Mouse (Mus musculus) left cerebral cortex, adult 2 months (tissue): ENCODE results near the gene Slc44a1. TPM values are rescaled to one million over a fixed set of nuclear protein-coding genes. Genes with fewer than 3 reads are reported as not detected.

ENCODE experiments used
- DNase-seq, 2 experiments: peaks; one replicate each; pipeline ENCODE4 v3.0.0; 2021 to 2022; ENCODE audit warnings: low spot score in 2 of 2, mixed read lengths in 1 of 2; ENCODE audit errors: extremely low spot score in 1 of 2
- H3K27ac ChIP-seq: fragments of 200-600 bp; 2 replicates; pipeline ENCODE4 v1.8.1; 2022
- H3K4me3 ChIP-seq: fragments of 200-600 bp; 2 replicates; pipeline ENCODE4 v1.8.1; 2022
- CTCF ChIP-seq: fragments of 200-600 bp; IDR thresholded peaks from 2 replicates; pipeline ENCODE4 v1.8.1; 2022; ENCODE audit warnings: antibody characterized with exemption, mild to moderate bottlenecking, moderate library complexity
- intact Hi-C: fragments of 180-260 bp; cut with DNase I; formaldehyde crosslinking; loops from one replicate; pipeline ENCODE4 v1.15.1; 2025
- total RNA-seq, 2 experiments: library from RNA; stranded (reverse); gene quantifications; 2 replicates each; pipeline ENCODE4 v1.2.3; 2021

Slc44a1 gene
- total RNA-seq, 2 experiments from 2014 or later = 58.8 to 59.5 TPM

- H3K27ac ChIP-seq = no peak overlapping the region
- H3K4me3 ChIP-seq = no peak overlapping the region
- DNase-seq = no peak
- intact Hi-C loops = no loop called here
- TF ChIP-seq CTCF = peak; percentile 16
Measured at GRCm38 (mm10) chr4:53522655-53523054, 82.4 kb downstream of the Slc44a1 start.

DNA sequence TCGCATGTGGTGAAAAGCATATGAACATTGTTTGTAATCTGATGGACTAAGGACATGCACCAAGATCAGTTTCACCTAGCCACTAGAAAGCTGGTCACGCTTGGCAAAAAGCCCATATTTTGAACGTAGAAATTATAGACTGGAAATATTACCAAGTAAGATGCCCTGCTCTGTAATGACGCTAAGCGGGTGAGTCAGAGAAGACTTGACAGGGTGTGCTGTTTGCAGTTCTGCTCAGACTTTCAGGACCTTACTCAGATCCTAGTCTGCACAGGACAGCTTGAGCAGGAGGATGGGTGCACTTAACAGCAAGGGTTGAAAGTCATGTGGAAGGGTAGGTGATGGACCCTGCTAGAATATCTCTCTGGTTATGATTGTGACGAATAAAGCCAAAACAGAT, 85.3 kb downstream of the Slc44a1 start:
- no peak for TF ChIP-seq CTCF
- Histone ChIP-seq H3K4me3 (no peak overlapping the region), H3K27ac (peak overlapping the region; percentile 26; the same call in 1 of the 2 replicates)
- intact Hi-C loops = no loop called here
- no peak for DNase-seq

DNA sequence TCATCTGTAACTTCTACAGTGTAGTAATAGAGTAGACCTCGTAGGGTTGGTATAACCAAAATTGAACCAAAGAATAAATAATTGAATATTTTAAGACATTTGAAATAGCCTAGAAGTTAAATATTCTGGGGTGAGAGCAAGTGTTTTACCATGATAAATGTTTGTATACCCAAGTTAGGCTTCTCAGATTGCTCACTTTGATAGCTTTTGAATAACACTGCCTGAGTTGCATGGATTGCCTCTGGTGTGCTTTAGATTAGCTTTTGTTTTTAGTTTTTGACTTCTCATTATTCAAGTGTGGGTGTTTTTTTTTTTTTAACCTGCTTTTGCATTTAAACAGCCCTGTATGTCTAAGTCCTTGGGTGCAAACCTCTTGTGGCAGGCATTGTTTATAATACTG, 85.8 kb downstream of the Slc44a1 start:
- H3K27ac ChIP-seq = no peak overlapping the region; the same call in 1 of the 2 replicates
- DNase-seq = no peak
- H3K4me3 ChIP-seq = no peak overlapping the region
- no peak for TF ChIP-seq CTCF
- intact Hi-C loops = no loop called here

- no peak for DNase-seq
- intact Hi-C loops = no loop called here
- no peak for TF ChIP-seq CTCF
- Histone ChIP-seq H3K4me3 (no peak overlapping the region), H3K27ac (no peak overlapping the region; the same call in 1 of the 2 replicates)
Measured at GRCm38 (mm10) chr4:53526446-53526845, 86.2 kb downstream of the Slc44a1 start.

DNA sequence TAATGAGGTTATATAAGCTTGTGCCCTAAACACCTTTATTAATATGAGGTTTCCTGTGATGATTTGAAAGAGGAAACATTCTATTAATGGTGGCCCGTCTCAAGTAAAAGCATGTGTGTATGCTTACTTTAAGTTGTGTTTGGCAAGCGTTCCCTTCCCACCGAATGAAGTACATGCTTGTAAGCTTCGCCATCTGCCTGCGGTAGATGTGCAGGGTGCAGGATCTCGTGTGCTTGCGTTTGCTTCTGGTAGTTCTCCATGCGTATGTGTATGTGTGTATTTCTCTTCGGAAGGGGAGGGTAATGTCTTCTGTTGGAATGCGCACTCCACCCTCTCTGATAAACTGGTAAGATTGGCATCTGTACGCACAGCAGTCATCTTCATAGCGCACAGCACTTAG, 95.6 kb downstream of the Slc44a1 start:
- intact Hi-C loops = no loop called here
- no peak; the same call in 1 of the 2 replicates for TF ChIP-seq CTCF
- Histone ChIP-seq H3K4me3 (no peak overlapping the region), H3K27ac (no peak overlapping the region)
- no peak for DNase-seq

- intact Hi-C loops = no loop called here
- H3K4me3 ChIP-seq = no peak overlapping the region
- no peak overlapping the region for H3K27ac ChIP-seq
- no peak for DNase-seq
- no peak for TF ChIP-seq CTCF
Measured at GRCm38 (mm10) chr4:53537101-53537500, 96.9 kb downstream of the Slc44a1 start.

DNA sequence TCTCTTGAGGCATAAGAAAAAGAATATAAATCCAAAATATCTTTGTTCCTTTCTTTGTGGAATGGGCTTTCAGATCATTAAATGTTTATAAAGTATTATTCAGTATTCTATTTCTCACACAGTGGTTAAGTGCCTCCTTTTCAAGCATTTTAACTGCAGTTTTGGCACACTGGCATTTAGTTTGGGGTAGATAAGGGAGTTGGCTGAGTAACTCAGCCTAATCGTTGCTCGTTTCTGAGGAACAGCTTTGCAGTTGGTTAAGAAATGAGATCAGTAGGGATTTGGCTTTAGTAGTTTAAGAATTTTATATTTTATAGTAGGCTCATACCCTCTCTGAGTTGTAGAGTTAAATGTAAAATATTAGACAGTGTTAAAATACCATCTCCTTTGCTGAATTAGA, 97.3 kb downstream of the Slc44a1 start:
- TF ChIP-seq CTCF = no peak
- intact Hi-C loops = no loop called here
- no peak for DNase-seq
- H3K4me3 ChIP-seq = no peak overlapping the region
- H3K27ac ChIP-seq = peak overlapping the region; percentile 75

DNA sequence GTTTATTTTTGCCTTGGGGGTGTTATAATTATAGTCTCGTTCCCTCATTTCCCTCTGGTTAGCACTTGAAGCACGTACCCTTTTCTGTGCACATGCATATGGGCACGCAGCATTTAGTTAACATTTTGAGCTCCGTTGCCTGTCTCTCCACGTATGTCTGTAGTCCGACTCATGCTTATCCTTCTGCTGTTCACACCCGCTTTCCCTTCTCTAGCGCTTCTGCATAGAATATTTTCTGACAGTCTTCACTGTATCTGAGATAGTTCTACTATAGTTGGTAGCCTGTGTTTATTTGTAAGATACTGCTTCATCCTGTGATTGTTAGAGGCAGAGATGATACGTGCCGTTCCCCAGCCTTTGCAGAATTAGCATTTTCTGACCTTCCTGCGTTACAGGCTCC, 98.4 kb downstream of the Slc44a1 start:
- H3K4me3 ChIP-seq = peak overlapping the region; percentile 11
- H3K27ac ChIP-seq = peak overlapping the region; percentile 75
- DNase-seq = no peak
- intact Hi-C loops = loop anchor here (2.0 kb wide), 1 partner anchor 98 kb away; the partner anchor contains the start of gene Slc44a1
- TF ChIP-seq CTCF = no peak

DNA sequence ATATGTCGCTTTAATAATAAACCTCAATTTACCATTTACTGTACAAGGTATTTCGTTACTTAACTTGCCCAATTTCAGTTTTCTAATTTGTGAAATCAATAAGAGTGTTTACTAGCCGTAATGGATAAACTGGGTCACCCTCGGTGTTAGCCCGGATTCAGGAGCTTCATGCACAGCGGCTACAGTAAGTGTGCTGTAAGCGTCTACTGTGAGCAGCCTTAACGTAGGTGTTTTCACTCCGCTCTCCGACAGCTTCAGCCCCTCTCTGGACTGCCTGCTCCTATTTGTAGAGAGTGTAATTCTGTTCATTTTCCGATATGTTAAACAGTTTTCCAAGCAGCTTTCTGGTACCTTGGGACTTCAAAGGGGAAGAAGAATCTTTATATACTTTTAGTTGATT, 99.7 kb downstream of the Slc44a1 start:
- intact Hi-C loops = loop anchor here (2.0 kb wide), 1 partner anchor 99 kb away; the partner anchor contains the start of gene Slc44a1
- Histone ChIP-seq H3K4me3 (no peak overlapping the region; the same call in 1 of the 2 replicates), H3K27ac (peak overlapping the region; percentile 75)
- DNase-seq = no peak
- TF ChIP-seq CTCF = no peak

- intact Hi-C loops = no loop called here
- no peak for TF ChIP-seq CTCF
- Histone ChIP-seq H3K4me3 (no peak overlapping the region), H3K27ac (no peak overlapping the region)
- DNase-seq = no peak
Measured at GRCm38 (mm10) chr4:53543421-53543820, 103.2 kb downstream of the Slc44a1 start.

DNA sequence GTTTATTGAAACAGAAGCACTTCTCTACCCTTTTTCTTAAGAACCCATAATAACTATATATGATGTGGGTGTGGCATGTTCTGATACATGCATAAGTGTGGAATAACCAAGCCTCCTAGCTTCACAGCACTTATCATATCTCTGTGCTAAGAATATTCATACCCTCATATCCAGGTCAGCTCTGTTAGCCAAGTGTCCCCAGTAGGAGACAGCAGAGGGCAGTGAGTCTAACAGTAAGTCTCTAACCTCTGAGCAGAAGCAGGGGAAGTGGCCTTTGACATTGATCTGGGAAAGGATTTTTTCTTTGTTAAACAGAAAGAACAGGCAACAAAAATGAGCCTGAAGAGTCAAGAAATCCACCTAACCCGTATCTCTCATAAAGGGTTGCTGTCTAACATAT, 104.7 kb downstream of the Slc44a1 start:
- Histone ChIP-seq H3K27ac (no peak overlapping the region), H3K4me3 (no peak overlapping the region)
- intact Hi-C loops = loop anchor here (5.0 kb wide), 1 partner anchor 163 kb away; no protein-coding TSS in a partner anchor
- no peak for DNase-seq
- TF ChIP-seq CTCF = no peak; the same call in none of the 2 replicates

DNA sequence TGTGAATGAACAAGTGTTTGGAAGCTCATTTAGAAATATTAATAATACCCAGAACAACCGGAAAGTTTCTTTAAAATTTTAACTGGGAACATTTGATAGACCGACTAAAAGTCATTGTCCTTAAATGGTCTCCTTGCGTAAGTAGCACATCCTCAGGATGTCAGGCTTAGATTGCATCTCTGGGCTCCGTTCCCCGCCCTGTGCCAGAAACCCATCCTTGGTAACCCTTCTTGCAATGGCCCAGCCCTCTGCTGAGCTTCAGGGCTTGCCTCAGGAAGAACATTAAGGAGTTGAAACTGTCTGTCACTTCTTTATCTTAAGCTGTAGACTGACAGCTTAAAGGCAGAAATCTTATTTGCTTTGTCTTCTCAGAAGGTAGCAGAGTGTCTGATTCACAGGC, 107.2 kb downstream of the Slc44a1 start:
- intact Hi-C loops = loop anchor here (5.0 kb wide), 1 partner anchor 165 kb away; no protein-coding TSS in a partner anchor
- Histone ChIP-seq H3K27ac (no peak overlapping the region), H3K4me3 (no peak overlapping the region)
- no peak for TF ChIP-seq CTCF
- no peak for DNase-seq

- no peak for DNase-seq
- Histone ChIP-seq H3K4me3 (no peak overlapping the region), H3K27ac (no peak overlapping the region)
- no peak; the same call in none of the 2 replicates for TF ChIP-seq CTCF
- intact Hi-C loops = loop anchor here (5.0 kb wide), 1 partner anchor 167 kb away; no protein-coding TSS in a partner anchor
Measured at GRCm38 (mm10) chr4:53549375-53549774, 109.2 kb downstream of the Slc44a1 start.
